Mouse (Mus musculus) liver, embryonic 18 days (tissue): ENCODE data around the gene Ccdc189. TPM values are rescaled to one million over a fixed set of nuclear protein-coding genes. Genes with fewer than 3 reads are reported as not detected.

ENCODE experiments used
- polyA plus RNA-seq: library from polyadenylated mRNA; depleted of rRNA; stranded (reverse); fragments of >200 nt; gene quantifications from 2 replicates; pipeline ENCODE4 v1.2.3, GENCODE M21; 2012; rRNA removed

Gene Ccdc189
- polyA plus RNA-seq, result 3.1 and 4.4 TPM in 2 replicates

DNA sequence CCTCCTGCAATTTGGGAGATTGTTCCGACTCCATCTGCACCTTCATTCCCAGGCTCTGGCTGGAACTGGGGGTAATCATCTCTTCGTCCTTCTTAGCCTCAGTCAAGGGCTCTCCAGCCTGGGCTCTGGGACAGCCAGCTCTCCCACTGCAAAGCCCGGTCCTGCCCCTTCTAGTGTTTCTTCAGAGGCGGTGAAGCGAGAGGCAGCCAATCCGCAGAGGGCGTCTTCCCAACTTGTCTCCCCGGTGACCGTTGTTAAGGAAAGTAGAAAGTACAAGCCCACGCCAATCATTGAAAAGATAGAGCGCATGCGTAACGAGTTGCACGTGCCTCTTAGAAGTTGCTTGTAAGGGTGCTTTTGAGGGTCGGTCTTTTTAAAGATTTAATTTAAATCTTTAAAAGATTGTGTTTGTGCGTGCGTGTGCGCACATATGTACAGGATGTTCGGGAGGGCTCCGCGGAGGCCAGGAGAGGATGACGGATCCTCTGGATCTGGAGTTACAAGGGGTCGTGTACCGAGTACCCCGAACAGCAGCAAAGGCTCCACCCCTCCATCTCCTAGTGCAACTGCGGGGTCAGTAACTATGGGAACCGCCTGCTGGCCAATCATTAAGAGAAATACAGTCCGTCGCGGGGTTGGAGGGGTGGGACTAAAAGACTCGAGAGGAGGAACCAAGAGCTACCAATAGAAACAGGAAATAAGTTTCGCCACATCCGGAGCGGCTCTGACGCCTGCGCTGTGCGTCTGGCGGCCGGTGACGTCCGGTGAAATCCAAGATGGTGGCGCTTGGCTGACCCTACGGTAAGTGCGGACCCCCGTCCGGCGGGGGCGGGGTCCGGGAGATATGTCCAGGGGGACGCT lies at the start of gene Ccdc189, which contains the start of gene Rnf40:
Gene Ccdc189, minus strand, starts transcription at position 585 of the 861 bp plus-strand sequence.
Gene Rnf40, plus strand, starts transcription at position 757 of the 861 bp plus-strand sequence.

DNA sequence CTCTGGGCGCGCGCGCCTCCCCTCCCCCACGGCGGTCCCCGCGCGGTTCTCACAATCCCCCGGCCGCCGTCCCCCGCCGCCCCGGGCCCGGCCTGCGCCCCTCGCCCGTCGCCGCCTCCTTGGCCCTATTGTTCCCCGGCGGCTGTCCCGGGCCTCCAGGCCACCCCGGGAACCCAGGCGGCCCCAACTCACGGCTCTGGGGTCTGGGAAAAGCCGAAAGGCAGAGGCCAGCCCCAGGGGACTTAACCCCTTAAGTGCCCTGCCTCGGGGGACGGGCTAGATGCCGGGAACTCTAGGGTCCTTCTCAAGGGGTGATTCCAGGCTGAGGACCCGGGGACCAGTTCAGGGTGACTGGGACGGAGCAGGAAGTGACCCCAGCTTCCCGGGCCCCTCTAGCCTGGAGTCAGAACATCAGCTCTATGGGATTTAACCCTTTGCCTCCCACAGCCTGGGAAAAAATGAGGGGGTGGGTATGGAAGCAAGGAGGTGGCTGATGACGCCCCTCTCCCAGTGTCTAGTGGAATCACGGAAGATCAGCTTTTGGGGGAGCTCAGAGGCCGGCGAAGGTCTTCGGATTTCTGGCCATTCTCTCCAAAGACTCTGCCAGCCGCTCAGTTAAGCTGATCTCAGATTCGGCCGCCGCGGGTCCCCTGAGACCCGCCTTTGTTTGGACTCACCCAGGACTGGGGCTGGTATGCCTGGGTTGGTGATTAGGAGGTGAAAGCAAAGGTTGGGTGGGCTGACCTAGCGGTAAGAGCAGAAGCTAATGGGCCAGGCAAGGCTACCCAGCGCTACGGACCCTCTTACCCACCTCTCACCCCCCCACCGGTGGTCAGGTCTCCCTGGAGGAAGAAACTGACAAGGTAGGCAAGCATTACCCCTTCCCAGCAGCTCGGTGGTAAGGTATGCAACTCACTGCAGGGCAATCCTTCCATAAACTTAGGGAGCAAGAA lies 26.8 kb upstream of the Ccdc189 start, which contains the start of gene Zfp629:
Gene Zfp629, minus strand, starts transcription at position 907 of the 953 bp plus-strand sequence.

DNA sequence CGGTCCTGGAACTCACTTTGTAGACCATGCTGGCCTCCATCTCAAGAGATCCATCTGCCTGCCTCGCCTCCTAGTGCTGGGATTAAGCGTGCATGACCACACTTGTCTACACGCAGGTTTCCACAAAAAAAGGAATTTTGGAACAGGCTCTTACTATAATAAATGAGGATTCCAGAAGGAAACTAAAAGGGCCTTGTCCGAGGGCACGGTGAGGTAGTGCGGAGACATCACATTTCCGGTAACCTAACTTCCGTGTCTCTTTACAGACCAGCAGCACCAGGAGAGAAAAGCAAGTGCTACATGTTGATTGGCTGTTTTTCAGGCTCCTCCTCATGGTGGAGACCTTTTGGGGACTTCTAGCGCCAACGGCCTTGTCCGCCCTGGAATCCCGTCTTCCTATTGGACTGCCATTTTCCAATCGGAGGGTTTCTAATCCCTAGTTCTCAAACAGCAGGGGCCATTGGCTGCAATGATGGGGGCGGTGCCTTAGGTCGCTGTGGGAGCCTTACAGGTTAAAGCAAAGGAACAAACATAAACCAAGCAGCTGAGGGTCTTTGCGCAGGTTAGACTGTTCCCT lies 15.4 kb downstream of the Ccdc189 start, which contains the start of gene Phkg2:
Gene Phkg2, plus strand, starts transcription at position 446 of the 577 bp plus-strand sequence.

DNA sequence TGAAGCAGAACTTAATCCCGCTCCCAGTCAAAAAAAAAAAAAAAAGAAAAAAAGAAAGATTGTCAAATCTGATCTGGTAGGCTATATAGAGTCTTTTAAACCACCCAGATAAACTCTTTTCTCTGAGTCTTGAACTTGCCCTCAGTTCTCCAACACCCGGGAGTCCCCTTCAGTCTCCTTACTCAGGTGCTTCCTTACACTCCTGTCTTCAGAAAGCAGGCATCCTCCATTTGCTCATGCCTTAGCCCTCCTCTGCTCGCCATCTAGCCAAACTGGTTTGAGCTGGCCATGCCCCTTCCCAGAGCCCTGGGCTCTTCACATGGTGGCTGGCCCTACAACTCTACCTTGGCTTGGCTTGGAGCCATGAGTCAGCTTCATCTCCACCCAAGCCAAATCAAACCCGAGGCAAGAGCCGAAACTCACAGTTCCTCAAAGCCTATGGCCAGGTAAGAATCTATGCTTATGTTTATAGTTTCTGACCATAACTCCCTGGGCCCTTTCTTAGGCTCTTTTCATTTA lies 27.0 kb downstream of the Ccdc189 start, which contains the start of gene Tmem265:
Gene Tmem265, plus strand, starts transcription at position 51 of the 519 bp plus-strand sequence.

Other genes with a start within 250 kb of the Ccdc189 start
- 8.5 and 9.3 TPM in 2 replicates for gene Zfp768, start 243.0 kb downstream of the Ccdc189 start, polyA plus RNA-seq
- 2.2 and 2.4 TPM in 2 replicates for gene Zfp747, start 212.5 kb downstream of the Ccdc189 start, polyA plus RNA-seq
- gene 9130019O22Rik, start 201.4 kb downstream of the Ccdc189 start, polyA plus RNA-seq, result 1.00 and 1.1 TPM in 2 replicates
- 2.7 TPM in 2 replicates for gene E430018J23Rik, start 195.0 kb downstream of the Ccdc189 start, polyA plus RNA-seq
- gene Zfp764, start 181.8 kb downstream of the Ccdc189 start, polyA plus RNA-seq, result 1.7 and 1.8 TPM in 2 replicates
- 5.6 and 5.8 TPM in 2 replicates for gene Zfp688, start 166.5 kb downstream of the Ccdc189 start, polyA plus RNA-seq
- 1.3 and 1.5 TPM in 2 replicates for gene Zfp689, start 139.4 kb downstream of the Ccdc189 start, polyA plus RNA-seq
- gene Prr14, start 129.0 kb downstream of the Ccdc189 start, polyA plus RNA-seq, result 20.0 and 23.0 TPM in 2 replicates
- 6.4 and 7.1 TPM in 2 replicates for gene Fbrs, start 109.4 kb downstream of the Ccdc189 start, polyA plus RNA-seq
- gene Srcap, start 76.6 kb downstream of the Ccdc189 start, polyA plus RNA-seq, result 2.5 and 2.8 TPM in 2 replicates
- 3.5 and 5.2 TPM in 2 replicates for gene Gm42715, start 69.0 kb downstream of the Ccdc189 start, polyA plus RNA-seq
- 0.68 and 0.78 TPM in 2 replicates for gene Tmem265, start 27.2 kb downstream of the Ccdc189 start, polyA plus RNA-seq
- 28.4 and 35.4 TPM in 2 replicates for gene Phkg2, start 15.3 kb downstream of the Ccdc189 start, polyA plus RNA-seq
- 12.6 and 15.5 TPM in 2 replicates for gene Rnf40, start 172 bp upstream of the Ccdc189 start, polyA plus RNA-seq
- 3.4 and 4.5 TPM in 2 replicates for gene Zfp629, start 27.2 kb upstream of the Ccdc189 start, polyA plus RNA-seq
- 12.7 and 12.9 TPM in 2 replicates for gene Bcl7c, start 120.3 kb upstream of the Ccdc189 start, polyA plus RNA-seq
- 6.2 and 6.4 TPM in 2 replicates for gene Ctf1, start 124.1 kb upstream of the Ccdc189 start, polyA plus RNA-seq
- not detected in 2 replicates for gene Ctf2, start 143.6 kb upstream of the Ccdc189 start, polyA plus RNA-seq
- 5.1 and 5.4 TPM in 2 replicates for gene Fbxl19, start 155.9 kb upstream of the Ccdc189 start, polyA plus RNA-seq
- 11.4 and 12.1 TPM in 2 replicates for gene Orai3, start 181.2 kb upstream of the Ccdc189 start, polyA plus RNA-seq
- 3.8 and 4.8 TPM in 2 replicates for gene Setd1a, start 188.1 kb upstream of the Ccdc189 start, polyA plus RNA-seq
- gene Gm49388, start 197.0 kb upstream of the Ccdc189 start, polyA plus RNA-seq, result 0.12 TPM in 1 of 2 replicates, not detected in the other
- 228 and 255 TPM in 2 replicates for gene Hsd3b7, start 212.0 kb upstream of the Ccdc189 start, polyA plus RNA-seq
- 39.6 and 41.1 TPM in 2 replicates for gene Stx4a, start 235.7 kb upstream of the Ccdc189 start, polyA plus RNA-seq
- 2.5 and 2.9 TPM in 2 replicates for gene Stx1b, start 236.0 kb upstream of the Ccdc189 start, polyA plus RNA-seq